Mouse (Mus musculus) liver, adult 2 months (tissue): Measurements from ENCODE around the gene Mfap3.

Experiments used
- CTCF ChIP-seq: fragments of 200-500 bp; IDR thresholded peaks from 2 replicates; pipeline ENCODE4 v1.5.1; 2011; ENCODE audit warnings: low read depth, low read length, control low read depth
- POLR2A ChIP-seq: fragments of 200-500 bp; IDR thresholded peaks from 2 replicates; pipeline ENCODE4 v1.6.1; 2011; ENCODE audit warnings: low read length, control low read depth; ENCODE audit not compliant: insufficient read depth; ENCODE audit errors: extremely low read depth

GRCm38 (mm10) chr11:57525900-57526299, 7.4 kb downstream of the Mfap3 start:
- TF ChIP-seq POLR2A (no peak), CTCF (no peak)
